Mouse (Mus musculus): ENCODE measurements around the gene A830005F24Rik. TPM values are rescaled to one million over a fixed set of nuclear protein-coding genes. Genes with fewer than 3 reads are reported as not detected.
A peak's percentile ranks its signal among the peaks of the same experiment; 100 is the strongest.

Gene A830005F24Rik
- total RNA-seq, 2 experiments from 2014 or later, result 1.5 to 3.5 TPM

DNA sequence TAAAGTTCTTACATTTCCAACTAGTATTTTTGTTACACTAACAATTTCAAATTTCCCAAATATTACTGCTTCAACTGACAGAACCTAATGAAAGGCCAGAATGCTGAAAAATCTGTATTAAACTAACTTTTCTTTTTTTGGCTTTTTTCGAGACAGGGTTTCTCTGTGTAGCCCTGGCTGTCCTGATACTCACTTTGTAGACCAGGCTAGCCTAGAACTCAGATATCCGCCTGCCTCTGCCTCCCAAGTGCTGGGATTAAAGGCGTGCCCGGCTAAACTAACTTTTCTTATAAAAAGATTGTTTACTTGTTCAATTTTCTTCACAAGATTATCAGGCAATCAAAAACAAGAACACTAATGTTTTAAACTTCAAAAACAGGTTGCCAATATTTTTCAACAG is 31.5 kb downstream of the A830005F24Rik start:
- no peak for DNase-seq (ENCODE audit: low spot score in 2 of 2)

DNA sequence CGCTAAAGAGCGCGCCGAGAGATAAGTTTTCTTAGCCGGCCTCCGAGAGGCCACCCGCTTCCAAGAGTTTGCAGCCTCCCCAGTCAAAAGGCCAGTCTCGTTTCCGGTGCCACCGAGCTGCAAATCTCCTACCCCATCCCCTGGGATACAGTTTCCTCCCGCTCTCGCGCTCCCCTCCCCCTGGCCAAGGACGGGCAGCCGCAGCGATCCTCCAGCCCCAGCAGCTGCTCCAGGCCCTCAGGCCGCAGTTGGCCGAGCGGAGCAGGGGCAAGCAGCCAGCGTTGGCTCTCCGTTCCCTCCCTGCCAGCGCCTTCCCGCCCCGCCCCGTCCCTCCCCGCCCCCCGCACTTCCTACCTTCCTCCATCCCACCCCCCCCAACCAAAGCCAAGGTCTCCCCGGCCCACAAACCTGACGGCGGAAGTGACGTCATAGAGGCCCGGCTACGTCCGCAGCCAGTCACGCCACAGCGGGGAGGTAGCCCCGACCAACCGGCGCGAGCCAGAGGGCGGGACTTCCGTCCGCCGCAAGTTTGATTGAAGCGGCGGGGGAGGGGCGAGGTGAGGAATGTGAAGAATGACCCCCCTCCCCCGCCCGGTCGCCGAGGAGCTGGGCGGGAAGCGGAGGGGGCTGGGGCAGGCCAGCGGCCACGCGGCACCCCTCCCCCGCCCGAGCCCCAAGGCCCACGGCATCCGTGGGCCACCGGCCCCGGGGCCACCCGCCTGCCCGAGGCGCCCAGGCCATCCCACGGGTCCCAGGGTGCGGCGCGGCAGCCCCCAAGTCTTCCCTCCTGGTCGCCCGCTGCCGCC is 32.3 kb downstream of the A830005F24Rik start:
- DNase-seq (ENCODE audit: low spot score in 2 of 2), result peak; percentile 95 to 97

DNA sequence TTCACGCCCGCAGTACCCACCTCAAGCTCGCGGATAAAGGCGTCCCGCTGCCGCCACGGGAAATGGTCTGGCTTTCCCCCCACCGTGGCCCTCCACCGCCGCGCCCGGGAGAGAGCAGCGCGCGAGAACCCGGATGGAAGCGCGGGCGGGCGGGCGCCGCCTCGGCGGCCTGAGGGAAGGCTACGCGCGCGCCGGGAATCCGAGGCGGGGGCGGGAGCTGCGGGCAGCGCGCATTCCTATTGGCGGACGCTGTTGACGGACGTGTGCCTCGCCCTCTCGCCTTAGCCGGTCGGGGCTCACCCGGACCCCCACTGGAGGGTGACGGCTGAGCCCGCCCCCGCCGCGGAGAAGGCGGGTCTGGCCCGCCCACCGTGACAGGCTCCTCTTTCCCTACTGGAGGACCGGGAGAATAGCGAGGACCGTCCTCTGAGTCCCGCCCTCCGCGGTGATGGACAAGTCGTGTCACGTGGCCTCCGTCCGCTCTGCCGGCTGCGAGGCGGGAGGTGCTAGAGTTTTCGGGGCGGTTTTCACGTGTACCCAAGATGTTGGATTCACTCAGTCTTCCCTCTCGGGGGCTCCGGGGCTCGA is 33.1 kb downstream of the A830005F24Rik start:
- DNase-seq (ENCODE audit: low spot score in 2 of 2), result peak; percentile 100

DNA sequence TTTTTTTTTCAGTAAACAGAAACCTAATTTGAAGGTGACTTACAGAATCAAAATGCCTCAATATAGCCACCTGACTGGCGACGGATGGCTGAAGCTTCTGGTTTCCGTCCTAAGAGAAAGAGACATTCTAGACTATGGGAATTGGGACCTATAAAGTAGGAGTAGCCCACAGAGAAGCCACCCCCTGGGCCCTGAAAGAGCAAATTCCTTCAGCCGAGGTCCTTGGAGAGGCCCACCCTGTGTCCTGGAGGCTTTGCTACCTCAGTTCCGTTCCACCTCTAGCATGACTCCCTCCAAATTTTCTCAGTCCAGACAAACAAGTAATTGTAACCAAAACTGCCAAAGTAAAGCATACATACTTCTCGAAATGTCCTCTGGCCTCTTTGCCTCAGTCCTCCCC is 34.3 kb downstream of the A830005F24Rik start:
- DNase-seq (ENCODE audit: low spot score in 2 of 2), result no peak

DNA sequence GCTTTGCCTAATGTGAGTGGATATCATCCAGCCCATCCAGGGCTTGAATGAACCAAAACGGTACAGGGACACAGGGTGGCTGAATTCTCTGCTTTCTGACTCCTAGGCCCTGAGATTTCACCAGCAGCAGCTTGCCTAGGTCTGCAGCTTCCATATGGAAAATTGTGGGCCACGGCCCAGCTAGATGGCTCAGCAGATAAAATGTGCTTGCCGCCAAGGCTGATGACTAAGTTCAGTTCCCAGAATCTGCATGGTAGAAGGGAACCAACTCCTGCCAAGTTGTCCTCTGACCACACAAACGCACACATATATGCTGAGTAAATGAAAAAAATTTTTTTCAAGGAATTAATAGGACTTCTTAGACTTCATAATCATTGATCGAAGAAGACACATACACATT is 34.9 kb downstream of the A830005F24Rik start:
- no peak for DNase-seq (ENCODE audit: low spot score in 2 of 2)

DNA sequence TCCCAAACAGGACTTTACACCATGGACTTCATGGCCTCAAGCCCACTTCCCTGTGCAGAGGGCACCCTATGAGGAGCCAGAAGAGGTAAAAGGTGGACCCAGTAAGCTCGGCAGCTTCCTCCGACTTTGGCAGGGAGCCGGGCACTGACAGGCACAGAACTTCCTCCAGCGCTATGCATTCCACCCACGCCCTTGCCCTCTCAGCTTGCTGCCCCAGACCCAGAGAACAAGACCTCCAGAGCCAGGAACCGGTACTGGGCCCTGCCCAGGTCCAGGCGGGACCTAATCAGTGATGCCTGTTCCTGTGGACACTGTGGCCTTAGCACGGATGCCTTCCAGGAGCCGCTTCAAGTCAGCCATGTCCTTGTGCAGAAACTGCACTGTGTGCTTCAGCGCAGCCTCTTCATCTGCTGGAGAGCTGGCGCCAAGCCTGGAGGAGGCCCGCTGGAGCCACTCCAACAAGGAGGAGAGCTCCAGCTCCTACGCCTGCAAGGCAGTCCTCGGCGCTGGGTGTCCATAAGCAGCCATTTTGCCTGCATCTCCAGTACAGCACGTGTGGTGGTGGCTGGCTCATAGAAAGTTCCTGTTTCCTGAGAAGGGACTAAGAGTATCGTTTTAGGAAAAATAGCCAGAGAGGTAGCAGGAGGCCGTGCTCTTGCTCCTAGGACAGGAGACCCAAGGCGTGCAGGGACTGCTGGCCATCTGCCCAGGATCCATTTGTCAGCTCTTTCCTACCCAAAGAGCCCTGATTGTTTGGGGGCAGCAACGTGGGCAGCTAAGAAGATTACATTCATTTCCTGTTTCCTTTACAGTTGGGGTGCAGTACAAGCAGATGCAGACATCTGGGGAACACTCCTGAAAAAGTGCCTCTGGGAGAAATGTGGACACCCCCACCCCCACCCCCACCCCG is 39.1 kb downstream of the A830005F24Rik start:
- DNase-seq (ENCODE audit: low spot score in 2 of 2), result peak; percentile 86 to 92

DNA sequence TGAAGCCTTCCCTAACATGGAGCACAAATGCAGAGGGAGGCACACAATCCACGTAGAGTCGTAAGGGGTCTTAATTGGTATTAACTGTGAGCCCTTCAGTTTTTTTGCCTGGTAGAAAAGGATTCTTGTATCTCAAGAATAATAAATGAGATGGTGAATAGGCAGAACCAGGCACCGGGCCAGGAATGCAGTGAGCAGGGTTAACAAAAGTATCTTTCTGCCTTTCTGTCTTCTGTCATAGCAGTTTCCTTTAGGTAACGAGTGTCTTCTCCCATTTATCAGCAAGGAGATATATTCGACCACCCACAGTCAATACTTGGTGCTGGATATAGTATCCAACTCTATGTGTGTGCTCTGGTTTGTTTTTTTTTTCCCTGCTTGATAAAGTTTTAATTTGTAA is 40.1 kb downstream of the A830005F24Rik start:
- DNase-seq (ENCODE audit: low spot score in 2 of 2), result no peak

DNA sequence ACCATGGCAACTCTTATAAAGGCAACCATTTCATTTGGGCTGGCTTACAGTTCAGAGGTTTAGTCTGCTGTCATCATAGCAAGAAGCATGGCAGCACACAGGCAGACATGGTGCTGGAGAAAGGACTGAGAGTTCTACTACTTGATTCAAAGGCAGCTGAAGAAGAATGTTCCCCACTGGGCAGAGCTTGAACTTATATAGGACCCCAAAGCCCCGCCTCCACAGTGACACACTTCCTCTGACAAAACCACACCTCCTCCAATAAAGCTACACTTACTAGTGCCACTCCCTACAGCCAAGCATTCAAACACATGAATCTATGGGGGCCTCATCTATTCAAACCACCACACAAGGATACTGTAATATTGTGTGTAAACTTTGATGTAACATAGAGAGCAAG is 41.2 kb downstream of the A830005F24Rik start:
- no peak for DNase-seq (ENCODE audit: low spot score in 2 of 2)

DNA sequence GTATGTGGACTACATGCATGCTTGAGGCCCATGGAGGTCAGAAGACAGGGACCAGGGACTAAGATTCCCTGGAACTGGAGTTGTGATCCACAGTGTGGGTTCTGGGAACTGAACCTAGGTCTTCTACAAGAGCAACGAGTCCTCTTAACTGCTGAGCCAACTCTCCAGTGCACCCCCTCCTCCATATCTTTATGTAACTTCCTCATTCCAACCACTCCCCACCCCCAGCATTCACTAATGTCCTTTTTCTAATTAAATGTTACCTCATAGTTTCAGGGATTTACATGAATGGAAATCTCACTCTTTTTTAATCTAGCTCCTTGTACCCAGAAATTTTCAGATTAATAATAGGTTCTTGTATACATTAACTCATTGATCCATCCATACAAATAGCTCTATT is 42.6 kb downstream of the A830005F24Rik start:
- no peak for DNase-seq (ENCODE audit: low spot score in 2 of 2)

DNA sequence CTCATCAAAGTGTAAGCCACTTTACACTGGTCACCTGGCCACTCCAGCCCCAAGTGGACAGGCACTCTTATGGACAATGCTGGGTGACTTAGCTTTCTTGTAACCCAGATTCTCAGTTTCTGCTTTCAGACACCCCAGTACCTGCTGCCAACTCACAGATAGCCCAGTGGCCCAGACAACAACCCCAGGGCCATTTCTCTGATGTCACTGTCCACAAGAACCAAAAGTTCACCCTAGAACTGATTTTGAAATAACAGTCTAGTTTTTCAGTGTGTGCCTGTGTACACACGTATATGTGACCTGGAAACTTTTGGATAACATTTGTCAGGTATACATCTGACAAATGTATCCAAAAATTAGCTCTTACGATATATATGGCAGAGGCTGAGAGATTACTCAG is 48.1 kb downstream of the A830005F24Rik start:
- no peak for DNase-seq (ENCODE audit: low spot score in 2 of 2)

DNA sequence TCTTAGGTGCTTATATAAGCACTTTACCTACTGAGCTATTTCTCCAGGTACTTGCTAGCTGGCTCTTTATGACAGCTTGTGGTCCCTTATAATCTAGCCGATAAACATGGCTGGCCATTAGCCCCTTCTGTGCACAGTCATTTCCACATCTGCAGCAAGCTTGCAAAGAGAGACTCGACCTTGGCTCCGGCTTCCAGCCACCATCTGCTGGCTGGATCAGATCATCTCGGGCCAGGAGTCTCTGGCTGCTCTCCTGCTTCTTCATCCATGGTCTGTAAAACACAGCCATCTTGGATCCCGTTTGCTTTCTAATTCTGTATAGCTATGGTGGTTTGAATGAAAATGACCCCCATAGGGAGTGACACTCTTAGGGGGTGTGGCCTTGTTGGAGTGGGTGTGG is 49.0 kb downstream of the A830005F24Rik start:
- no peak for DNase-seq (ENCODE audit: low spot score in 2 of 2)

Small RNA genes within 50 kb of the gene (microRNA-seq; reads per million reads assigned to microRNA genes)
- 0 reads per million in 2 experiments for gene Gm24111
- gene Mirlet7a-1, result 229 to 356 reads per million in 2 experiments
- gene Mirlet7d, result 24,964 to 50,029 reads per million in 2 experiments
- 0 reads per million in 2 experiments for gene Mirlet7f-1

Other genes with a start within 250 kb of the A830005F24Rik start
- 10 to 100 TPM; 19.4 to 24.9 TPM for gene Zfp169, start 119 bp upstream of the A830005F24Rik start, total RNA-seq (2021)
- 10 to 100 TPM; 45.5 to 48.1 TPM for gene Ptpdc1, start 112.1 kb downstream of the A830005F24Rik start, total RNA-seq (2021)
- not detected for gene Barx1, start 149.4 kb downstream of the A830005F24Rik start, total RNA-seq (2021)

Measured in layer of hippocampus, adult 18-20 months (tissue).